Mouse (Mus musculus) liver, embryonic 15.5 days (tissue): Measurements from ENCODE around the gene Pik3r3. TPM values are rescaled to one million over a fixed set of nuclear protein-coding genes. Genes with fewer than 3 reads are reported as not detected.

Experiments used
- ATAC-seq: fragments of 200-750 bp; cut with Nextera tagmentation; 2 replicates; pipeline ENCODE4 v1.8.0; 2017; ENCODE audit warnings: moderate number of reproducible peaks, mild to moderate bottlenecking, moderate library complexity; ENCODE audit not compliant: insufficient read depth
- H3K27ac ChIP-seq: fragments of 300-500 bp; sonication (generic); replicated peaks from 2 replicates; pipeline ENCODE4 v1.5.1; 2015; ENCODE audit warnings: mild to moderate bottlenecking, inconsistent platforms
- H3K27me3 ChIP-seq: fragments of 300-500 bp; sonication (generic); 2 replicates; pipeline ENCODE4 v1.6.1; 2015; ENCODE audit warnings: mild to moderate bottlenecking, inconsistent platforms
- H3K36me3 ChIP-seq: fragments of 300-500 bp; sonication (generic); replicated peaks from 2 replicates; pipeline ENCODE4 v1.6.1; 2015; ENCODE audit warnings: moderate library complexity, mild to moderate bottlenecking, inconsistent platforms
- H3K4me1 ChIP-seq: fragments of 300-500 bp; sonication (generic); replicated peaks from 2 replicates; pipeline ENCODE4 v1.6.1; 2015; ENCODE audit warnings: inconsistent platforms
- H3K4me2 ChIP-seq: fragments of 300-500 bp; sonication (generic); 2 replicates; pipeline ENCODE4 v1.6.1; 2015; ENCODE audit warnings: moderate library complexity, mild to moderate bottlenecking, inconsistent platforms
- H3K4me3 ChIP-seq: fragments of 300-500 bp; sonication (generic); replicated peaks from 2 replicates; pipeline ENCODE4 v1.5.1; 2015; ENCODE audit warnings: mild to moderate bottlenecking, inconsistent platforms
- H3K9ac ChIP-seq: fragments of 300-500 bp; sonication (generic); 2 replicates; pipeline ENCODE4 v1.6.1; 2015; ENCODE audit warnings: moderate library complexity, mild to moderate bottlenecking, inconsistent platforms
- H3K9me3 ChIP-seq: fragments of 300-500 bp; sonication (generic); replicated peaks from 2 replicates; pipeline ENCODE4 v1.6.1; 2016; ENCODE audit warnings: inconsistent platforms
- WGBS: fragments of 180-500 bp; shearing (Covaris S2); methylation state at CpG from one replicate; pipeline ENCODE4 v1.1.7; 2015; ENCODE audit warnings: mixed read lengths; ENCODE audit not compliant: insufficient replicate concordance; 5-methylcytosine and 5-hydroxymethylcytosine counted together
- polyA plus RNA-seq: library from polyadenylated mRNA; unstranded; fragments of >200 nt; fragmentation: Nextera tagmentation; extraction: Ambion mirVana; gene quantifications from 2 replicates; pipeline ENCODE4 v1.2.1, GENCODE M21; 2015

Pik3r3 gene
- polyA plus RNA-seq: 0.51 and 0.63 TPM in 2 replicates

DNA sequence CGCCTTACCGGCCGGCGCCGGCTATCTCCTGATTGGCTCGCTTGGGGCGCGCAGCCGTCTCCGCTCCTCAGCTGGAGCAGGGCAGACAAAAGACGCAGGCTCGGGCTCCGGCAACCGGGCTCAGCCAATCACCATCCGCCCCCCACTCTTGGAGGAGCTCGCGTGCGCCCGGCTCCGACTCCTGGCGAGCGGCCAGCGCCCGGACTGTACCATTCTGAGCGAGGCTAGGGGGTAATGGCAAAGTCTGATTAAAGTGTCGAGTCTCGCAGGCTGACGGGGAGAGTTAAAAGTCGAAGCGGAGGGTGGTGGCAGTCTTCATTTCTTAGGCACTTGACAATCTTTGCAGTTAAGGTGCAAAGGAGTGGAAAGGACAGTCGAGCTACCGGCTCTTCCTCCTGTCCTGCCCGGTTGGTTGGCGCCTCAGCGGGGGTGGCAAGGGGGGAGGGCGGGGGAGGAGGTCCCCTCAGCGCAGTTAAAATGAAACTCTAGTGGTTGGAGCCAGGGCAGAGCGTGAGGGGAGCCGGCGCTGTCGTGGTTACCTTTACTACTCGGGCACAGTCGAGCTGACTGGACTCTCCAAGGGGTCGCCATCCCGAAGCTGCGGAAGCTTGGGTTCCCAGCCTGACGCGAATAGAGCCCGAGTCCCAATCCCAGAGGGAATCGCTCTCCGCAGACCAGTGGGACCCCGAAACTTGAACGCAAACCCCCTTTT lies at the start of gene Pik3r3:
TSS of gene Pik3r3 (plus strand) at position 479 of the 712 bp plus-strand sequence.
- H3K27me3 ChIP-seq: peaks cover 36% of the 10 kb centered on the region
- no peaks in the 10 kb centered on the region for H3K9me3 ChIP-seq
- peak within 1 kb of the TSS; percentile 83 for H3K9ac ChIP-seq
- no peaks in the 10 kb centered on the region for H3K36me3 ChIP-seq
- H3K4me1 ChIP-seq: peaks cover 22% of the 10 kb centered on the region
- peak within 1 kb of the TSS; percentile 77 for H3K4me3 ChIP-seq
- WGBS: under 1% methylated on average over 53 of the region's 53 CpGs
- H3K27ac ChIP-seq: peak within 1 kb of the TSS; percentile 80
- H3K4me2 ChIP-seq: peak within 1 kb of the TSS; percentile 98
- ATAC-seq: peak; percentile 100

DNA sequence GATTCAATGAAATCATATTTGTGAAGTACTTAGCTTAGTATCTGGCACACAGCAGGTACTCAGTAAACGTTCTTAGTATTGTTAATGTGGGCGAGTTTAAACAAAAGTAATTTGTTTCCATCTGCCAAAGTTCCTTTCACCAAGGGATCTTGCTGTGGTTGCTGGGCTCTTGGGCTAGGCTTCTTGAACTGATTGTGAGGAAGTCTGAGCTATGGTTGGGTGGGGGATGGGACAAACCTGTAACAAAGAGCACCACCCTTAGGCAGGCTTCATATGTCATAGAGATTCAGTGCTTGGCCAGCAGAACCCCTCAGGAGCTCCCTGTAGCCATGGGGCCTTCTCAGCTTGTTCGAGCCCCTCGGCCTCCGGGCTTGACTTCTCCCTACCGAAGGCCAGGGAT lies 48.3 kb upstream of the Pik3r3 start, which contains the start of the genes 1700042G07Rik and Gm49337:
TSS of gene 1700042G07Rik (plus strand) at position 301 of the 400 bp plus-strand sequence.
TSS of gene Gm49337 (plus strand) at position 313 of the 400 bp plus-strand sequence.
- no peak within 1 kb of the TSS for H3K4me2 ChIP-seq
- peaks cover 35% of the 10 kb centered on the region for H3K4me1 ChIP-seq
- ATAC-seq: no peak
- no peaks in the 10 kb centered on the region for H3K36me3 ChIP-seq
- H3K27me3 ChIP-seq: peaks cover 16% of the 10 kb centered on the region
- H3K9ac ChIP-seq: no peak within 1 kb of the TSS
- no peaks in the 10 kb centered on the region for H3K9me3 ChIP-seq
- no peak within 1 kb of the TSS for H3K27ac ChIP-seq
- H3K4me3 ChIP-seq: no peak within 1 kb of the TSS
- WGBS: 70% methylated on average over 6 of the region's 6 CpGs

DNA sequence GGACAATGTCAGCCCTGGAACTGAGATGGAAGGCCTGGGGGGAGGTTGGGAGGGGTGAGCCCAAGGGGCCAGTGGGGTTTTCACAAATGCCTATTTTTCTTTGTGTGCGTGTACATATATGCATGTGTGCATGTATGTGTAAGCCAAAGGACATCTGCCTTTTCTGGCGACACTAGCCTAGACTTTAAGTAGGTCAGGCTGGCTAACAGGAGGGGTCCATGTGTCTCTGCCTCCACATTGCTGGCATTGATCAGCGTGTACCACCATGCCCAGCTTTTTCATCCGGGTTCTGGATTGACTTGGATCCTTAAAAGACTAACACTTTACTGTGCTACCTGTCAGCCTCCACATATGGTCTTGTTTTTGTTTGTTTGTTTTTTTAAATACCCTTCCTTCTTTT lies 47.7 kb upstream of the Pik3r3 start:
- Histone ChIP-seq H3K36me3 (no peaks in the 10 kb centered on the region), H3K9me3 (no peaks in the 10 kb centered on the region), H3K27ac (no peak overlapping the region), H3K4me2 (no peak overlapping the region), H3K4me1 (peaks cover 35% of the 10 kb centered on the region), H3K9ac (no peak overlapping the region), H3K4me3 (no peak overlapping the region), H3K27me3 (peaks cover 20% of the 10 kb centered on the region)
- ATAC-seq: no peak
- WGBS: 76% methylated on average over 4 of the region's 4 CpGs

DNA sequence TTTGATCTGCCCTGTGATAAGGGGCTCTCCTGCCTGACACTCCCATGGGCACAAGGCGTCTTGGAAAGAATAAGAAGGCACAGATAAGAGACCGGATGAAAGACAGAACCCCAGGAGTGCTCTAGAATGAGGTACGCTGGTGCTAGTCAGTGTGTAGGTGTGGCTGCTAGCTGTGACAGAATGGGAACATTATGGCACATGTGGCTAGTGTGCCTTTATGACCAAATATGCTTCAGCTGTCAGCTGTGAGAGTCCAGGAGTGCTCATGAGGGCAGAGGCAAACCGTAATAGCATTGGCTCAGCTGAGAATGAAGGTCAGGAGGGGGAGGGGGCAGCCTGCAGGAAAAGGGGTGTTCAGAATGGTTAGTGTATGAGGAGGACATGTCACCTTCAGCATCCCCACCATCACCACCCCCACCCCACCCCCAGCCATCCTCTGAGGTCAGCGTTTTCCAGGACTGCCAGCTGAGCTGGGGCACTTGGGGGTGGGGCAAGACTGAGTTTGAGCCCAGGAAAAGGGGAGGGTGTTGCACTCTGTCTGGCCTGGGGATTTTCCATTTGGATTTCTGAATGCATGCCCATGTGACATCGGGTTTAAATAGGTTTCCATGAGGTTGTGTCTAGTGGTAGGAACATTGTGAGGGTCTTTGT lies 46.8 kb upstream of the Pik3r3 start:
- H3K9ac ChIP-seq: no peak overlapping the region
- peaks cover 28% of the 10 kb centered on the region for H3K27me3 ChIP-seq
- no peak for ATAC-seq
- H3K9me3 ChIP-seq: no peaks in the 10 kb centered on the region
- H3K4me3 ChIP-seq: no peak overlapping the region
- no peak overlapping the region for H3K27ac ChIP-seq
- no peaks in the 10 kb centered on the region for H3K36me3 ChIP-seq
- WGBS: 35% methylated on average over 6 of the region's 6 CpGs
- peaks cover 35% of the 10 kb centered on the region for H3K4me1 ChIP-seq
- H3K4me2 ChIP-seq: no peak overlapping the region

DNA sequence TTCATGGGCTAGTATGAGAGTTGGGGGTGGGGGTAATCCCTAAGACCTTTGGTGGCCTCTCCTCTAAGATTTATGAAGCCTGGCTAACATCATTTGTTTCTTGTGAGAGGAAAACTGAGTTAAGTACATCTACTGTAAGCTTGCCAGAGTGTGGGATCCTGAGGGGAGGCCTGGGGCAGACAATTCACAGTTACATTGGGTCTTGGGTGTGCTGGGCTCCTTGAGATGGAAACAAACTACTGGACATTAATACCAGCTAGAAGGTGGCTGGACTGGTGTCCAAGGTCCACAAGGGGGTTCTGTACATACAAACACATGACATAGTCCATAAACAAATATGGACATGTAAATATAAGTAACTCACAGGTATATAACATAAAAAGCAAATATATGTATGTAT lies 46.3 kb upstream of the Pik3r3 start:
- Histone ChIP-seq H3K9me3 (no peaks in the 10 kb centered on the region), H3K4me3 (no peak overlapping the region), H3K4me2 (no peak overlapping the region), H3K9ac (no peak overlapping the region), H3K4me1 (peaks cover 35% of the 10 kb centered on the region), H3K27ac (no peak overlapping the region), H3K27me3 (peaks cover 33% of the 10 kb centered on the region), H3K36me3 (no peaks in the 10 kb centered on the region)
- no peak for ATAC-seq

DNA sequence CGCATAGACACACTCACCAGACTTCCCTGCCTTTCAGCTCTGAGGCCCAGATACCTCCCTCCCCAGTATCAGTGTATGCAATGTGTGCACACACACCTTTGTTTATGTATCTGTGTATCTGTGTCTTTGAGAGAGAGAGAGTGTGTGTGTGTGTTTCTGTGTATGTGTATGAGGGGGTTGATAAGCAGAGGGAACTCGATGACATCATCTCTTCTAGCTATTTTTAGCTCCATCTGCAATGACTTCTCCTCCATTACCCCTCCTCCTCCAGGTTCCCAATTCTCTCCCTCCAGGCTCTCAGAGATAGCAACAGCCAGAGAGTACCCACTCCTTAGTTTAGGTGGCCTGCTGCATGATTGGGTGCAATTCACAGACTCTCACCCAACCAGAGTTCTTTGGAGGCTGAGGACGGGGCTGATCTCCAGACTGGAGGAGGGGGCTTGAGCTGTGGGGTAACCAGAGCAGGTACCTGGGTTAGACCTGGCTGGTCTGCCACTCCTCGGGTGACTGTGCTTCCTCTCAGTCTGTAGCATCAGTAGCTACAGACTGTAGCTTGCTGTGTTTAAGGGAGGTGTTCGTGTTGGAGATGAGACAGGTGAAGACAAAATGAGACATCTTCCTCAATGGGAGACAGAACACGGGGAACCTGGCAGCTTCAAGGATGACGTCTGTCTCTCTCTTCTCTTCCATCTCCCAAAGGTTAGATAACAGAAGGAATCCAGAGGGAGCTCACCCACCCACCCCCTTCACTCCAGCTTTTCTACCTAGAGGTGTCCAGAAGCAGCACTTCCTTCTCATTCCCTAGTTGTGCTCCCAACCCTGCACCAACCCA lies 45.5 kb upstream of the Pik3r3 start:
- H3K9me3 ChIP-seq: no peaks in the 10 kb centered on the region
- H3K27me3 ChIP-seq: peaks cover 39% of the 10 kb centered on the region
- H3K27ac ChIP-seq: no peak overlapping the region
- 25% methylated on average over 7 of the region's 7 CpGs for WGBS
- H3K4me1 ChIP-seq: peaks cover 35% of the 10 kb centered on the region
- H3K4me3 ChIP-seq: no peak overlapping the region
- peak; percentile 83 for ATAC-seq
- peak overlapping the region; percentile 51 for H3K4me2 ChIP-seq
- H3K36me3 ChIP-seq: no peaks in the 10 kb centered on the region
- H3K9ac ChIP-seq: no peak overlapping the region

DNA sequence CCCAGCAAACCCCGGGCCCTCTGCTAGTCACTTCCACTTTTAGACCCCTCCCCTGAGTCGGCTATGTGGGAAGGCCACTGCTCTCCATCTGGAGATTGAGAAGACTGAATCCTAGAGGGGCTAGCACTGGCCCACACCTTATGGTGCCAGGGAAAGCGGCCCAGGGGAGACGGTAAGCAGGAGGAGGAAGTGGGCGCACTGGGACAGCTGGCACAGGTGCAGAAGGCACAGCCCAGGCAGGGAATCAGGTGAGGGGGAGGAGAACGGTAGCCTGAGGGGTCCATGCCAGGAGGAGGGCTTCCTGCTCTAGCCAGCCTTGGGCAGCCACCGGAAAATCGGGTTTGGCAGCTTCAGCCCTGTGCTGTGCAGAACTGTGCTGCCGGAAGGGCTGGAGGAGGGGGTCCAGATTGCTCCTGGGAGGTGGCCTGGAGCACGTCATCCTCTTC lies 44.9 kb upstream of the Pik3r3 start:
- Histone ChIP-seq H3K9ac (no peak overlapping the region), H3K4me1 (peaks cover 35% of the 10 kb centered on the region), H3K27ac (no peak overlapping the region), H3K9me3 (no peaks in the 10 kb centered on the region), H3K27me3 (peaks cover 44% of the 10 kb centered on the region), H3K36me3 (no peaks in the 10 kb centered on the region), H3K4me3 (0 out of 2 replicates have a peak overlapping the region, but pooled peaks have one; percentile 1), H3K4me2 (peak overlapping the region; percentile 51)
- WGBS: 5% methylated on average over 10 of the region's 10 CpGs
- no peak for ATAC-seq

DNA sequence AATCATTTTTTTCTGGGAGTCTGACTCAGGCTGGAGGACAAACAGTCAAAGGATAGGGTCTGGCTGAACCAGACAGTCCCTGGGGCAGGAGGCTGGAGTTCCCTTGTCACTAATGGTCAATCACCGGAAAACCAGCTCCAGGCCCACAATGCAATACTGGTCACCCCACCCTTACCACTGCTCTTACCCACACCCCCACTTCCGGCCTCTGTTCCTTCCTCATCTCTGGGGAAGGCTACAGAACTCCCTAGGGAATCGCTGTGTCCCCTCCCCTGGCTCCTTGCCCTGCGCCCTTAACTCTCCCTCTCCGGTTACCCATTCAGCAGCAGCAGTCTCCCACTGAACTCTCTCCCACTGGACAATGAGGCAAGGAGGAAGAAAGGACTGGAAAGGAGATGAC lies 44.3 kb upstream of the Pik3r3 start:
- Histone ChIP-seq H3K4me3 (no peak overlapping the region), H3K4me1 (peaks cover 35% of the 10 kb centered on the region), H3K9me3 (no peaks in the 10 kb centered on the region), H3K36me3 (no peaks in the 10 kb centered on the region), H3K9ac (no peak overlapping the region), H3K27ac (no peak overlapping the region), H3K27me3 (peaks cover 50% of the 10 kb centered on the region), H3K4me2 (peak overlapping the region; percentile 51)
- 22% methylated on average over 5 of the region's 5 CpGs for WGBS
- 0 out of 2 replicates have a peak, but pooled peaks have one; percentile 27 for ATAC-seq

DNA sequence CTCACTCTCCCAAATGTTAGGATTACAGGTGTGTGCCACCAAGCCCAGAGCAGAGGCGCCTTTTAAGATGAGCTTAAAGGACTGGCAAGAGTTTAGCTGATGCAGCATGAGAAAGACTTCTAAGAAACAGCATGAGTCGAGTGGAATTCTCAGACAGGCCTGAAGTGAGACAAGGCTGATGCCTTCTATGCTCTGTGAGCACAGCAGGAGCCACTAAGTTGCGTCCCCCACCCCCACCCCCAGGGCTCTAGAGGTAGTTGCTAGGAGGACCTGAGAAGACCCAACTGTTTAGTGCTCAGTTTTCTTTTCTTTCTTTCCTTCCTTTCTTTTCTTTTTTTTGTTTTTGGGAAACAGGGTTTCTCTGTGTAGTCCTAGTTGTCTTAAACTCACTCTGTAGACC lies 39.3 kb upstream of the Pik3r3 start:
- Histone ChIP-seq H3K4me3 (no peak overlapping the region), H3K27ac (no peak overlapping the region), H3K4me2 (no peak overlapping the region), H3K9ac (no peak overlapping the region), H3K9me3 (no peaks in the 10 kb centered on the region), H3K36me3 (no peaks in the 10 kb centered on the region), H3K4me1 (peaks cover 4% of the 10 kb centered on the region; the same call in 1 of the 2 replicates), H3K27me3 (peaks cover 73% of the 10 kb centered on the region)
- no peak for ATAC-seq
- 51% methylated on average over 3 of the region's 3 CpGs for WGBS

DNA sequence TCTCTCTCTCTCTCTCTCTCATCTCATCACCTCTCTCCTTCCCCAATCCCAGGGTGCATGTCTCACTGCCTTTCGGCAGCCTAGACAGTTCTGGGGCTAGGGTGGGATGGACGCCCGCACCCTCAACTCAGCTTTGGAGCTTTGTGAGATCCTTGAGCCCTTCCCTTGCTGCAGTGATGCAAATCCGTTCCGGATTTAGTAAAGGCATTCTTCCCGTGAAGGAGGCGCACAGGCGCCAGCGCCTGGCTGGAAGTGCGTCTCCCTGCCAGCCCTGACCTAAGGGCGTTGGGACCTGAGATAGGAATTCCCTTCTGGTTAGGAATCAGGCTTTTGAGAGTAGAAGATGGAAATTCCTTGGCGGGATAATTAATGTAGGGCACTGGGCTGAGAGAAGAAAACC lies 38.7 kb upstream of the Pik3r3 start:
- H3K4me2 ChIP-seq: no peak overlapping the region
- no peak overlapping the region for H3K4me3 ChIP-seq
- WGBS: 21% methylated on average over 12 of the region's 12 CpGs
- no peaks in the 10 kb centered on the region for H3K36me3 ChIP-seq
- H3K27me3 ChIP-seq: peaks cover 67% of the 10 kb centered on the region
- no peaks in the 10 kb centered on the region for H3K9me3 ChIP-seq
- no peak overlapping the region for H3K27ac ChIP-seq
- H3K9ac ChIP-seq: no peak overlapping the region
- ATAC-seq: no peak
- H3K4me1 ChIP-seq: no peaks in the 10 kb centered on the region

DNA sequence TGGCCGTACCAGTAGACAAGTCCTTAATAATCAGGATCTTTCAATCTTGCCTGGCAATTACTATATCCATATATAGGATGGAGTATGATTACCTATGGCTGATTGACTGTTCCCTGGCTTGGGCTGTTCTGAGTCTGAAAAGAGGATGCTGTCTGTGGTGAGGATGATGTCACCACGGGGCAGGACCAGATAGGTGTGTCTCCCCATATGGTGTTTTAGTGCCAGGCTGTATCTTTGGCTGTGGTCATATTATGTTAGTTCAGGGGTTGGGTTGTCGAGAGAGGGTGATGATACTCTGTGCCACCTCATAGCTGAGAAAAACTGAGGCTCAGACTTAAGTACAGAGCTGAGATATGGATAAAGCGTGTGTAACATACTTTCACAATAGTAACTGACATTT lies 36.3 kb upstream of the Pik3r3 start:
- 55% methylated on average over 4 of the region's 4 CpGs for WGBS
- no peak overlapping the region for H3K4me3 ChIP-seq

More for the DNA sequence above, 36.3 kb upstream of the Pik3r3 start:
- H3K4me2 ChIP-seq: no peak overlapping the region
- H3K27ac ChIP-seq: no peak overlapping the region
- H3K9ac ChIP-seq: no peak overlapping the region
- no peaks in the 10 kb centered on the region for H3K9me3 ChIP-seq
- H3K4me1 ChIP-seq: no peaks in the 10 kb centered on the region
- ATAC-seq: no peak
- peaks cover 48% of the 10 kb centered on the region for H3K27me3 ChIP-seq
- no peaks in the 10 kb centered on the region for H3K36me3 ChIP-seq
